ENCODE assay signal across 15 mouse cellular contexts in the genomic region with DNA sequence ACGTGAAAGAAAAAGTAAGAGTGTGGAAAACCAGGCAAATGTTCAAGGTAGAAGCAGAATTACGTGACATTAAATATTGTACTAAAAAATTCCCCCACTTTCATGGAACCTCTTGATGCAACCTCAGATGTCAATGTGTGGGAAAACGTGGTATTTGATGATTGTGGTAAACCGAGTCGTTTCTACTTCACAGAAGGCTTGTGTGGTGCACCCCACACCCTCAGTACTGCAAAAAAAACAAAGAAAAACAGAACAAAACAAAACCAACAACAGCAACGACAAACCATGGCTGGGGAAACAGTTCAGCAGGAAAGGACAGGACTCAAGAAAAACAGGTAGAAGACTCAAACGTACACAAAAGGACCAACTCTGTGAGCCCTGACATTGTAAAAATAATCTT.
"Had no signal": no experiment of that assay in that cellular context is flagged by ENCODE, and none has a peak within 500 bp of the region (broad histone marks: within the 10 kb centered on the region; RNA-seq: fewer than 3 reads in every experiment).

No protein-coding gene starts in this region.

- ATAC-seq: liver, postnatal 0 days; lung, postnatal 0 days; midbrain, embryonic 13.5 days; midbrain, embryonic 16.5 days had no signal

- DNase-seq: kidney, adult 8-10 months; kidney, postnatal 10 days; kidney, postnatal 36 days; layer of hippocampus, postnatal 36 days; left cerebral cortex, postnatal 4 days; liver, postnatal 0 days; lung, embryonic 14.5 days; right cerebral cortex, adult 18-20 months; right cerebral cortex, postnatal 14 days; right cerebral cortex, postnatal 4 days; thymus, adult 2 months; thymus, postnatal 25 days had no signal
